Mouse (Mus musculus): ENCODE data around the gene Ints1. TPM values are rescaled to one million over a fixed set of nuclear protein-coding genes. Genes with fewer than 3 reads are reported as not detected.

The Ints1 gene
- polyA plus RNA-seq, 2 experiments: 12.1 to 13.5 TPM

DNA sequence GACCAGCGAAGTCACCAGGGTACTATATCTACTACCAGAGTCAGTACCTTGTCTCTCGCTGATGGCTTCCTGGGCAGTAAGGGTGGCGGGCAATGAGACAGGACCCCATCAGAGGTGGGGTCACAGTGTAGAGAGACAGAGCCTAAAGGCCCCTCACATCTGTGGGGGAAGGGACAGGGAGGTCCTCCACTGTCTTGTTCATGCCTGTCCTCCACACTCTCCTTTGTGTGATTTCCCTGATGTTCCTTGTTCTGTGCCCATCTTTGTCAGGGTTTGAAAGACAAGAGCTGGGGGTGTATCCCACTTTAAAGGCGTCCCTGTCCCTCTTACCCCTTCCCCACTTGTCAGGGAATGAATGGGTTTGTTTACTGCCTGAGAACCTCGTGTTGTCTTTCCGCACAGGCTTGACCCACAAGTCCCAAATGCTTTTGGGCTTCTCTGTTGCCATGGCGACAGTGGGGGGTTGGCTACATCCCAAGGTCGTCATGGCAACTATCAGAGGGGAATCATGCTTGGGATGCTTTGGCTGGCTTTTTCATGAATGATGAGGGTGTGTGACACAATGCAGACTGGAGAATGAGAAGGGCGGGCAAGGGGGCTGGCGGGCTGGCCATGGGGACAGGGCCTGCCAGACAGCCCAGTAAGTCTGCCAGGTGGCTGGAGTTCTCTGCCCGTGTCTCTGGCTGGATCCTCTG lies 22.1 kb upstream of the Ints1 start:
- TF ChIP-seq EP300 (IDR thresholded peaks at IDR 0.05; ENCODE audit: low read depth) (no peak), CTCF (IDR thresholded peaks at IDR 0.05; ENCODE audit: low read depth) (no peak)
- H3K4me1 ChIP-seq (replicated peaks; ENCODE audit: control insufficient read depth in 2 of 2, insufficient read depth in 2 of 2, low read length in 1 of 2): peaks cover 33 to 49% of the 10 kb centered on the region in 2 experiments
- ATAC-seq (ENCODE audit: insufficient read depth): no peak
- H3K4me3 ChIP-seq (ENCODE audit: insufficient read depth in 1 of 2, low read depth in 2 of 2, low read length in 2 of 2): no peak overlapping the region
- peaks cover 64% of the 10 kb centered on the region for H3K36me3 ChIP-seq (replicated peaks; ENCODE audit: control insufficient read depth, insufficient read depth, low read depth)
- H3K27me3 ChIP-seq (ENCODE audit: control insufficient read depth, insufficient read depth, low read length): no peaks in the 10 kb centered on the region
- H3K27ac ChIP-seq: no peak overlapping the region
- no peak overlapping the region for H3K9ac ChIP-seq (replicated peaks)
- no peaks in the 10 kb centered on the region for H3K9me3 ChIP-seq (ENCODE audit: control insufficient read depth, low read length)
- no peak for DNase-seq (ENCODE audit: low read depth in 3 of 3, low spot score in 3 of 3)
- 73% methylated on average over 11 of the region's 11 CpGs for WGBS (ENCODE audit: insufficient replicate concordance)
- no peak overlapping the region for H3K4me2 ChIP-seq (ENCODE audit: low read depth)

DNA sequence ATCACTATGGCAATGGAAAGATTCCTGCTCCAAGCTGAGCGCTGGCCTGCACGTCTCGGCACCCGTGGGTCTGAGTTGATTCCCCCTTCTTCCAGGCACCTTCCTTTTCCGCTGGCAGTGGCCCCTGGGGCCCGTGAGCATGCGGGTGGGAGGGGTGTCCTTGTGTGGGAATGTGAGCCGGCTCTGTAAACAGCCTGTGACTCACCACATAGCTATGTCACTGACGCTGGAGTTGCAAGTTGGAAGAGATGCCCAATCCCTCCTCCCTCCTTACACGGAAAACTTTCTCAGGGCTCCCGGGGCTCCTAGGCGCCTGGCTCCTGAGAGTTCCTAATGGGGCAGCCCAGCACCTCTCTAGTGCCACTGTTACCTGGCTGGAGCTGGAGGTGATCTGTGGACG lies 21.4 kb upstream of the Ints1 start:
- H3K9me3 ChIP-seq (ENCODE audit: control insufficient read depth, low read length): no peaks in the 10 kb centered on the region
- TF ChIP-seq CTCF (IDR thresholded peaks at IDR 0.05; ENCODE audit: low read depth): no peak
- TF ChIP-seq EP300 (IDR thresholded peaks at IDR 0.05; ENCODE audit: low read depth): no peak
- peaks cover 29 to 48% of the 10 kb centered on the region in 2 experiments for H3K4me1 ChIP-seq (replicated peaks; ENCODE audit: control insufficient read depth in 2 of 2, insufficient read depth in 2 of 2, low read length in 1 of 2)
- no peak overlapping the region for H3K4me3 ChIP-seq (ENCODE audit: insufficient read depth in 1 of 2, low read depth in 2 of 2, low read length in 2 of 2)
- peak overlapping the region; percentile 28; the same call in 1 of the 2 replicates for H3K4me2 ChIP-seq (ENCODE audit: low read depth)
- H3K9ac ChIP-seq (replicated peaks): no peak overlapping the region
- no peak overlapping the region; the same call in 1 of the 2 replicates for H3K27ac ChIP-seq
- DNase-seq (ENCODE audit: low read depth in 3 of 3, low spot score in 3 of 3) (no peak), ATAC-seq (ENCODE audit: insufficient read depth) (no peak)
- peaks cover 56% of the 10 kb centered on the region for H3K36me3 ChIP-seq (replicated peaks; ENCODE audit: control insufficient read depth, insufficient read depth, low read depth)
- no peaks in the 10 kb centered on the region for H3K27me3 ChIP-seq (ENCODE audit: control insufficient read depth, insufficient read depth, low read length)
- 58% methylated on average over 13 of the region's 13 CpGs for WGBS (ENCODE audit: insufficient replicate concordance)

DNA sequence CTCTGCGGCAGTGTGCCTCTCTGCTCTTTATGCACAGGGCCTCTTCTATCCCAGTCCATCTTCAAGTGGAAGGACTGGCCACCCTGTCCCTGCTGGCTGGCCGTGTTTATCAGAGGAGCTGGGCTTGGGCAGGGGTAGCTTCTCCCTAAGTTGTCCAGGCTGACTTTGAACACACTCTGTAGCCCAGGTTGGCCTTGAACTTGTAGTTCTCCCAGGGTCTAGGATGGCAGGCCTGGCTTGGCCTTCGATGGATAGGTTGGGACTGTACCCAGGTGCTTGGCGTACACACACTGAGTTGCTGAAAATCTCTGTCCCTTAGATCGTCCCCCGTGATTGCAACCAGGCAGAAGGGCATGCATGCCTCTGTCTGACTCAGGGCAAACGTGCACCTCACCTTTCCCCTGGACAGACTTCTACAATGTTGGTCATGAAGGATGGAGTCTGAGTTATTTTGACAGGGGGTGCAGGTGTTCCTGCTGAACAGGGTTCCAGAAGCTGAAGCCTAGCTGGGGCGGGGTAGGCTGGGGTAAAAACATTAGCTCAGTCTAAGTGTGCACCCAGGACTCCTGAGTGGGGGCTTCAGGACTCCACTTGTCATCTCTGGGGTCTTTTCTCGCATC lies 20.6 kb upstream of the Ints1 start:
- no peak overlapping the region for H3K4me3 ChIP-seq (ENCODE audit: insufficient read depth in 1 of 2, low read depth in 2 of 2, low read length in 2 of 2)
- no peak for DNase-seq (ENCODE audit: low read depth in 3 of 3, low spot score in 3 of 3)
- peaks cover 29 to 48% of the 10 kb centered on the region in 2 experiments for H3K4me1 ChIP-seq (replicated peaks; ENCODE audit: control insufficient read depth in 2 of 2, insufficient read depth in 2 of 2, low read length in 1 of 2)
- H3K9me3 ChIP-seq (ENCODE audit: control insufficient read depth, low read length): no peaks in the 10 kb centered on the region
- H3K27ac ChIP-seq: peak overlapping the region; percentile 39
- WGBS (ENCODE audit: insufficient replicate concordance): 76% methylated on average over 9 of the region's 9 CpGs
- H3K9ac ChIP-seq (replicated peaks): no peak overlapping the region
- TF ChIP-seq CTCF (IDR thresholded peaks at IDR 0.05; ENCODE audit: low read depth): no peak
- H3K36me3 ChIP-seq (replicated peaks; ENCODE audit: control insufficient read depth, insufficient read depth, low read depth): peaks cover 48% of the 10 kb centered on the region
- peak overlapping the region; percentile 95 for H3K4me2 ChIP-seq (ENCODE audit: low read depth)
- H3K27me3 ChIP-seq (ENCODE audit: control insufficient read depth, insufficient read depth, low read length): no peaks in the 10 kb centered on the region
- no peak for ATAC-seq (ENCODE audit: insufficient read depth)

DNA sequence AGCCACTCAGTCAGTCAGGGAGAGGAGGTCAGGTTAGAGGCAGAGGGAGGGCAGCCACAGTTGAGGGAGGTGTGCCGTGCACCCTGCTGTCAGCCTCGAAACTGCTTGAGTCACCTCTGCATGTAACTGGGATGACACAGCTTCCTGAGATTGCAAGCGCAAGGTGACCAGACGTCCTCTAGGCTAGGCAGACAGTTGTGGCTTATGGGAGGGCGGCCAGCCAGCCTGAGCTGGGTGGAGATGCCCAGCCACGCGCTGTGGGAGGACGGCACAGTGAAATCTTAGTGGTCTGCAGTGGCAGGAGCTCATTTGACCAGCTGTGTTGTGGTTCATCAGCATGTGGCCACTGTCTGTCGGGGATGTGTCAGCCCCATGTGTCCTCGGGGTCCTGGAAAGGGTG lies 19.5 kb upstream of the Ints1 start:
- H3K36me3 ChIP-seq (replicated peaks; ENCODE audit: control insufficient read depth, insufficient read depth, low read depth): peaks cover 37% of the 10 kb centered on the region
- DNase-seq (ENCODE audit: low read depth in 3 of 3, low spot score in 3 of 3) (no peak), ATAC-seq (ENCODE audit: insufficient read depth) (peak; percentile 41)
- TF ChIP-seq EP300 (IDR thresholded peaks at IDR 0.05; ENCODE audit: low read depth) (no peak), CTCF (IDR thresholded peaks at IDR 0.05; ENCODE audit: low read depth) (peak; percentile 32)
- peaks cover 34 to 54% of the 10 kb centered on the region in 2 experiments for H3K4me1 ChIP-seq (replicated peaks; ENCODE audit: control insufficient read depth in 2 of 2, insufficient read depth in 2 of 2, low read length in 1 of 2)
- H3K4me3 ChIP-seq (ENCODE audit: insufficient read depth in 1 of 2, low read depth in 2 of 2, low read length in 2 of 2): peak overlapping the region; percentile 72 to 77; a peak in 3 of 4 replicates
- H3K27me3 ChIP-seq (ENCODE audit: control insufficient read depth, insufficient read depth, low read length): no peaks in the 10 kb centered on the region
- peak overlapping the region; percentile 95 for H3K4me2 ChIP-seq (ENCODE audit: low read depth)
- 27% methylated on average over 10 of the region's 10 CpGs for WGBS (ENCODE audit: insufficient replicate concordance)
- H3K27ac ChIP-seq: peak overlapping the region; percentile 93
- H3K9ac ChIP-seq (replicated peaks): peak overlapping the region; percentile 82
- H3K9me3 ChIP-seq (ENCODE audit: control insufficient read depth, low read length): no peaks in the 10 kb centered on the region

DNA sequence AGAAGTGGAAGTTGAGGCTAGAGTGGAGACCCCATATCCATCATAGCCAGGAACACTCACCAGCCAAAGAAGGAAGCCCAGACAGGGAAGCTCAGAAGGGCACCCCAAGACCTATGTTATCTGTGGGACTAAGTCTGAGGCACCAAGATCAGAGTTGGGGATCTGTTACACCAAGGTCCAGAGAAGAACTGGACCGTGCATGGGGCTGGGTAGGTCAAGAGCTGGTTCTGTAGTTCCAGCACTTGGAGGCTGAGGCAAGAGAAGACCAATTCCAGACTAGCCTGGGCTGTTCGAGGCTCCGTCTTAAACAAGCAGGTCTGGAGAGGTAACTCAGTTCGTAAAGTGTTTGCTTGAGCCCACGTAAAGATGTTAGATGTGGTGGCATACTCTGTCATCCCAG lies 18.7 kb upstream of the Ints1 start:
- Histone ChIP-seq H3K27me3 (ENCODE audit: control insufficient read depth, insufficient read depth, low read length) (no peaks in the 10 kb centered on the region), H3K9ac (replicated peaks) (peak overlapping the region; percentile 82), H3K4me3 (ENCODE audit: insufficient read depth in 1 of 2, low read depth in 2 of 2, low read length in 2 of 2) (peak overlapping the region; percentile 72 to 77), H3K4me1 (replicated peaks; ENCODE audit: control insufficient read depth in 2 of 2, insufficient read depth in 2 of 2, low read length in 1 of 2) (peaks cover 34 to 55% of the 10 kb centered on the region in 2 experiments), H3K36me3 (replicated peaks; ENCODE audit: control insufficient read depth, insufficient read depth, low read depth) (peaks cover 29% of the 10 kb centered on the region), H3K4me2 (ENCODE audit: low read depth) (peak overlapping the region; percentile 95), H3K9me3 (ENCODE audit: control insufficient read depth, low read length) (no peaks in the 10 kb centered on the region), H3K27ac (peak overlapping the region; percentile 93)
- DNase-seq (ENCODE audit: low read depth in 3 of 3, low spot score in 3 of 3) (no peak), ATAC-seq (ENCODE audit: insufficient read depth) (no peak)
- 68% methylated on average over 5 of the region's 5 CpGs for WGBS (ENCODE audit: insufficient replicate concordance)
- TF ChIP-seq CTCF (IDR thresholded peaks at IDR 0.05; ENCODE audit: low read depth): no peak
- no peak for TF ChIP-seq EP300 (IDR thresholded peaks at IDR 0.05; ENCODE audit: low read depth)

Data from liver, embryonic 14.5 days (tissue).